Mouse (Mus musculus) left cerebral cortex, postnatal 25 days (tissue): ENCODE results near the gene Gm6657. TPM values are rescaled to one million over a fixed set of nuclear protein-coding genes. Genes with fewer than 3 reads are reported as not detected.

Experiments
- DNase-seq, 2 experiments: peaks; one replicate each; pipeline ENCODE4 v3.0.0; 2022; ENCODE audit warnings: low spot score in 2 of 2, mixed read lengths in 1 of 2
- intact Hi-C: fragments of 180-260 bp; cut with DNase I; formaldehyde crosslinking; loops from one replicate; pipeline ENCODE4 v1.15.1; 2025
- total RNA-seq, 2 experiments: library from RNA; stranded (reverse); gene quantifications; 2 replicates each; pipeline ENCODE4 v1.2.3; 2021

The Gm6657 gene
- total RNA-seq, 2 experiments from 2014 or later: not detected

GRCm38 (mm10) chr12:78248366-78248765 is 54.3 kb downstream of the Gm6657 start:
- no peak for DNase-seq
- intact Hi-C loops: no loop called here

DNA sequence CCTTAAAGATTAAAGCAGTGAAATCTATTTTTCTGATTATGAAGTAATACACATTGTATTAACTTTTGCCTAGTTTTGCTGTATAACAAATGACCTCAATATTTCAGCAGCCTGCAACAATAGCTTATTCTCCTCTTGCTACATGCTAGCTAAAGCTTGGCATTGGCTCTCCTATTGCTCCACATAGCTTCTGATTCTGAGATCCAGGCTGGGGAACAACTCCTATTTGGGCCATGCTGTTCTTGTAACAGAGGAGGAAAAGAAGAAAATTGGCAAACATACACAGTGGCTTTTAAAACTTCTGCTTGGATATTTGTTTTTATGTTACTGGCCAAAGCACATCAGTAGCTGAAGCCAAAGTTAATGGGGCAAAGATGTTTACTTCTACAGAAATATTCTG is 55.1 kb downstream of the Gm6657 start:
- intact Hi-C loops: no loop called here
- DNase-seq: no peak

Other genes with a start within 250 kb of the Gm6657 start
- gene Gphn, start 32.1 kb downstream of the Gm6657 start, total RNA-seq: 10 to 100 TPM; 63.4 to 70.9 TPM